Mouse (Mus musculus) neutrophil, adult 83 days (primary cell): ENCODE results near the gene Nckap1l. TPM values are rescaled to one million over a fixed set of nuclear protein-coding genes. Genes with fewer than 3 reads are reported as not detected.

Source experiments
- total RNA-seq, 2 experiments: library from RNA; stranded (reverse); gene quantifications; one replicate each; pipeline ENCODE4 v1.2.4; 2023

Nckap1l gene
- 100 to 1,000 TPM; 274 to 296 TPM for total RNA-seq

GRCm38 (mm10) chr15:103453551-103454218 is at the start of gene Nckap1l:
Gene Nckap1l, plus strand, starts transcription at chr15:103453794.

GRCm38 (mm10) chr15:103430241-103430640 is 23.4 kb upstream of the Nckap1l start, which contains the start of gene Gtsf1:
Gene Gtsf1, minus strand, starts transcription at chr15:103430470.

GRCm38 (mm10) chr15:103448369-103448768 is 5.2 kb upstream of the Nckap1l start, which contains the start of gene Gtsf2:
Gene Gtsf2, minus strand, starts transcription at chr15:103448469.

GRCm38 (mm10) chr15:103502435-103503250 is 49.0 kb downstream of the Nckap1l start, which contains the start of gene Pde1b:
Gene Pde1b, plus strand, starts transcription at chr15:103503034.

GRCm38 (mm10) chr15:103537822-103538213 is 84.2 kb downstream of the Nckap1l start, which contains the start of gene Ppp1r1a:
Gene Ppp1r1a, minus strand, starts transcription at chr15:103538003.

Other genes starting within 250 kb of the Nckap1l start
- gene Cbx5, start 214.0 kb upstream of the Nckap1l start, total RNA-seq = 10 to 100 TPM; 48.0 to 52.3 TPM
- 100 to 1,000 TPM; 242 TPM for gene Hnrnpa1, start 213.4 kb upstream of the Nckap1l start, total RNA-seq
- gene Nfe2, start 195.4 kb upstream of the Nckap1l start, total RNA-seq = 100 to 1,000 TPM; 221 to 238 TPM
- 100 to 1,000 TPM; 110 to 114 TPM for gene Copz1, start 181.1 kb upstream of the Nckap1l start, total RNA-seq
- 10 to 100 TPM; 19.3 to 19.9 TPM for gene Gpr84, start 143.2 kb upstream of the Nckap1l start, total RNA-seq
- 10 to 100 TPM; 28.0 to 33.3 TPM for gene Zfp385a, start 113.7 kb upstream of the Nckap1l start, total RNA-seq
- gene Itga5, start 87.0 kb upstream of the Nckap1l start, total RNA-seq = 10 to 100 TPM; 18.4 to 24.1 TPM
- gene Gtsf1, start 23.3 kb upstream of the Nckap1l start, total RNA-seq = 1 to 10 TPM in 1 of 2 experiments, under 1 TPM in 1; 0.95 to 1.3 TPM
- gene Gtsf2, start 5.3 kb upstream of the Nckap1l start, total RNA-seq = not detected
- 10 to 100 TPM; 61.1 to 71.5 TPM for gene Pde1b, start 49.2 kb downstream of the Nckap1l start, total RNA-seq
- not detected for gene Ppp1r1a, start 84.2 kb downstream of the Nckap1l start, total RNA-seq
- gene Glycam1, start 111.3 kb downstream of the Nckap1l start, total RNA-seq = not detected